Comparison of ENCODE assay signal across 22 mouse cellular contexts in the genomic region with DNA sequence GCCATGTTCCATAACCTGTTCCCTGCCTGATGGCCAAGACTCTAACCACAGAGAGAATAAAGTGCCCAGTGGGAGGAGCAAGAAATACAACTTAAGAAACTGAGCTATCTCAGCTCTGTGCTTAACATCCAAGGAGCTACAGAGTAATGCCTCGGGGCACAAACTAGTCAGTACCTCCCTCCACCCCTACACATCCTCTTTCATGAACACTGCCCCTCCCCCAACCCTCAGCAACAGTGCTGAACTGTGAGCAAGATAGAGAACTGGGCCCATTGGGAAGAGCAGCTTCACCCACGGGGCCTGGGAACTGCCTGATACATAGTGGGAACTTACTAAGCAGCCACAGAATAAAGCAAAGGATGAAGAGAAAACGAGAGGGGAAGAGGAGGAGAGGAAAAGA.
DNase-seq lines count a peak whose midpoint lies in the region; ATAC-seq and TF ChIP-seq lines count a peak whose summit lies in the region.
"Had no signal": no experiment of that assay in that cellular context is flagged by ENCODE, and none has a peak within 500 bp of the region (broad histone marks: within the 10 kb centered on the region; RNA-seq: fewer than 3 reads in every experiment).

No protein-coding gene starts in this region.

- TF ChIP-seq CTCF in heart, adult 2 months (IDR thresholded peaks at IDR 0.05): no peak

- peaks cover 6% of the 10 kb centered on the region; the same call in 1 of the 2 replicates for H3K36me3 ChIP-seq in heart, embryonic 10.5 days
- H3K36me3 ChIP-seq in heart, adult 2 months (ENCODE audit: control insufficient read depth, insufficient read depth, low read length): no peaks in the 10 kb centered on the region
- H3K36me3 ChIP-seq in embryonic facial prominence, embryonic 11.5 days (replicated peaks; ENCODE audit: control insufficient read depth, insufficient read depth, low read depth, low read length): no peaks in the 10 kb centered on the region
- H3K36me3 ChIP-seq: embryonic facial prominence, embryonic 13.5 days had no signal

- no peak for TF ChIP-seq EP300 in heart, adult 2 months (IDR thresholded peaks at IDR 0.05; ENCODE audit: insufficient read depth, low read depth, low read length)

- no peak for TF ChIP-seq POLR2A in heart, adult 2 months (IDR thresholded peaks at IDR 0.05; ENCODE audit: insufficient read depth, low read depth, low read length)

- peaks cover 24% of the 10 kb centered on the region for H3K4me1 ChIP-seq in heart, embryonic 10.5 days
- H3K4me1 ChIP-seq in heart, adult 2 months (ENCODE audit: control insufficient read depth, insufficient read depth, low read length): no peaks in the 10 kb centered on the region
- no peaks in the 10 kb centered on the region; the same call in 1 of the 2 replicates for H3K4me1 ChIP-seq in embryonic facial prominence, embryonic 11.5 days (ENCODE audit: control insufficient read depth, insufficient read depth, low read length)
- H3K4me1 ChIP-seq: hindbrain, embryonic 12.5 days had no signal

- no peaks in the 10 kb centered on the region for H3K9me3 ChIP-seq in heart, embryonic 10.5 days
- H3K9me3 ChIP-seq in embryonic facial prominence, embryonic 11.5 days (replicated peaks; ENCODE audit: control insufficient read depth, low read length): no peaks in the 10 kb centered on the region
- H3K9me3 ChIP-seq: embryonic facial prominence, embryonic 13.5 days; hindbrain, embryonic 12.5 days had no signal

- H3K4me3 ChIP-seq in heart, embryonic 10.5 days: no peak overlapping the region
- no peak overlapping the region for H3K4me3 ChIP-seq in heart, adult 2 months
- no peak overlapping the region for H3K4me3 ChIP-seq in embryonic facial prominence, embryonic 11.5 days (ENCODE audit: low read depth, low read length)
- H3K4me3 ChIP-seq: embryonic facial prominence, embryonic 13.5 days; hindbrain, embryonic 12.5 days; left cerebral cortex, adult 2 months had no signal

- WGBS in heart, embryonic 10.5 days: 44% methylated on average over 3 of the region's 3 CpGs
- WGBS in heart, adult 2 months: 25% methylated on average over 3 of the region's 3 CpGs
- 21% methylated on average over 3 of the region's 3 CpGs for WGBS in embryonic facial prominence, embryonic 11.5 days

- H3K27ac ChIP-seq in heart, embryonic 10.5 days: 0 out of 2 replicates have a peak overlapping the region, but pooled peaks have one; percentile 29
- H3K27ac ChIP-seq in heart, adult 2 months: no peak overlapping the region
- no peak overlapping the region for H3K27ac ChIP-seq in embryonic facial prominence, embryonic 11.5 days (replicated peaks; ENCODE audit: low read depth, low read length)
- H3K27ac ChIP-seq: embryonic facial prominence, embryonic 13.5 days; hindbrain, embryonic 12.5 days; left cerebral cortex, adult 2 months had no signal

- H3K79me2 ChIP-seq in heart, adult 2 months (replicated peaks; ENCODE audit: control insufficient read depth, insufficient read depth, low read length): no peaks in the 10 kb centered on the region

- H3K9ac ChIP-seq in heart, adult 2 months (ENCODE audit: low read depth, low read length): no peak overlapping the region
- H3K9ac ChIP-seq in embryonic facial prominence, embryonic 11.5 days (replicated peaks; ENCODE audit: low read length): no peak overlapping the region
- H3K9ac ChIP-seq: embryonic facial prominence, embryonic 13.5 days; forebrain, postnatal 0 days; hindbrain, embryonic 12.5 days had no signal

- intact Hi-C loops in heart, adult 2 months (cut with DNase I): no loop called here

- no peak for ATAC-seq in embryonic facial prominence, embryonic 11.5 days (replicated peaks; ENCODE audit: insufficient number of reproducible peaks, low FRiP score, low TSS enrichment, low read depth)
- ATAC-seq: forebrain, postnatal 0 days; lung, postnatal 0 days; Patski had no signal

- no peak overlapping the region for H3K4me2 ChIP-seq in embryonic facial prominence, embryonic 11.5 days (ENCODE audit: low read depth, low read length)
- H3K4me2 ChIP-seq: embryonic facial prominence, embryonic 13.5 days; heart, embryonic 11.5 days; hindbrain, embryonic 12.5 days had no signal

- DNase-seq in heart, embryonic 10.5 days (ENCODE audit: low spot score): no peak
- no peak for DNase-seq in heart, adult 2 months
- peak; percentile 49 for DNase-seq in thymus, postnatal 14 days
- DNase-seq in thymus, postnatal 0 days (ENCODE audit: low spot score): no peak
- DNase-seq in embryonic facial prominence, embryonic 11.5 days (ENCODE audit: low spot score): peak; percentile 55
- no peak for DNase-seq in adrenal gland, postnatal 4 days (ENCODE audit: low spot score in 2 of 2)
- no peak for DNase-seq in kidney, adult 11 months
- DNase-seq: adrenal gland, postnatal 14 days; B cell, adult 2 months; cerebellum, adult 11-12 months; cerebellum, postnatal 14 days; forebrain, postnatal 0 days; kidney, adult 8-10 months; layer of hippocampus, adult 9-11 months; left cerebral cortex, postnatal 4 days; liver had no signal

- no peaks in the 10 kb centered on the region for H3K27me3 ChIP-seq in heart, embryonic 10.5 days (ENCODE audit: insufficient read depth, poor library complexity, severe bottlenecking)
- H3K27me3 ChIP-seq in heart, adult 2 months (ENCODE audit: control insufficient read depth, insufficient read depth, low read length): no peaks in the 10 kb centered on the region
- no peaks in the 10 kb centered on the region for H3K27me3 ChIP-seq in embryonic facial prominence, embryonic 11.5 days (ENCODE audit: control insufficient read depth, insufficient read depth, low read length)
- H3K27me3 ChIP-seq: embryonic facial prominence, embryonic 13.5 days; hindbrain, embryonic 12.5 days had no signal

Comparison
In these comparisons a context has a peak if more than half of its experiments do, and no peak if none do; other contexts are left out.
1. DNase-seq: peak in thymus, postnatal 14 days (single experiment) and embryonic facial prominence, embryonic 11.5 days (single experiment); none in heart, embryonic 10.5 days (single experiment), heart, adult 2 months (0 of 2), thymus, postnatal 0 days (single experiment), adrenal gland, postnatal 4 days (0 of 2) and kidney, adult 11 months (single experiment).